Mouse (Mus musculus) embryo, embryonic 10.5 days (tissue): ENCODE data around the gene Bfsp2.
"Not testable (repeated sequence)": the region's sequence is repeated elsewhere in the genome, so short reads cannot be mapped to it uniquely, and the experiment has no call there.

Experiments used
- DNase-seq: peaks from one replicate; pipeline ENCODE4 v3.0.0-alpha.2; 2015; ENCODE audit warnings: low spot score

The Bfsp2 gene

DNA sequence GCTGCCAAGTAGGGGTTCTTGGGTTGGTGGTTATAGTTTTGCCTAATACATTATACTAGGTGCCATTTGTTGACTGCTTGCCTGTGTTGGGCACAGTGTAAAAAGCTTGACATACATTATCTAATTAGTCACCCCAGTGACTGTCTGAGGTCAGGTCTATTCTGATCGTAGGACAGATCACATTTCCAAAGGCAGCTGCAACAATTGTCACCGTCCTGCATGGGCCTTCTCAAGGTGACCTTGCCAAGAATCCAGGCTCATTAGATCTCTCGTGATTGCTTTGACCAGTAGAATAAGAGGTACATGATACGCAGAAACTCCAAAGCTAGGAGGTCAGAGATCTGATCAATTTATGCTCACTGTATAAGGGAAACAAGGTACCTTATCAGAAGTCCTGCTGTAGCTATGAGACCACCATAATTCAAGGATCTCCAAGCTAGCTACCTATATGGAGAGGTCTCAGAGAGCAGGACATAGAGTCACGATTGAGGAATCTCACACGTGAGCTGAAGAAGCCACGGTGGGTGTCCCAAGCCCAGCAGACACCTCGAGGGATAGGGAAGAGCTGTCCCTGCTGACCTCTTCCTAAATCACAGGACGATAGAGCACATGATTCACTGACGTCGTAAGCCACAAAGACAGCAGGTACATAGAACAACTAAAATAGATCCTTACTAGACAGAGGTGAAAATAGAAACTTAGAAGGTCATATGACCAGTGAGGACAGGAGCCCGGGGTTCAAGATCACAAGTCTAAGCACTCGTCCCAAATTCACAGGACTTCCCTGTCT is 49.6 kb downstream of the Bfsp2 start:
- DNase-seq, result no peak

DNA sequence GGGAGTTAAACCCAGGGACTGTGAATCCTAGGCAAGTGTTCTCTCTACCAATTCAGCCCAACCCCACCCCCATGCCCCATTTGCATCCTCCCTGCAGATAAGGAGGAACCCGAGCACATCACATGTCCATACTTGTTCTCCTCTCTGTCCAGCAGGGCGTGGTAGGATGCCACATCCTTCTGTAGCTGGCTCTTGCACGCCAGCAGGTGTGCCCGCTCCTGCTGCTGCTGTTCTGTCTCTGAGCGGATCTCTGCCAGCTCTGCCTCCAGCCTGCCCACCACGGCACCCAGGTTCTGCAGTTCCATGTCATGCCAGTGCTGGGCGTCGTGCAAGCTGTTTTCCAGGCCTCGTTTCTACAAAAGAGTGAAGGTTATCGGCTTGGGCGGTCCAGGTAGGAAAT is 53.8 kb downstream of the Bfsp2 start:
- no peak for DNase-seq

DNA sequence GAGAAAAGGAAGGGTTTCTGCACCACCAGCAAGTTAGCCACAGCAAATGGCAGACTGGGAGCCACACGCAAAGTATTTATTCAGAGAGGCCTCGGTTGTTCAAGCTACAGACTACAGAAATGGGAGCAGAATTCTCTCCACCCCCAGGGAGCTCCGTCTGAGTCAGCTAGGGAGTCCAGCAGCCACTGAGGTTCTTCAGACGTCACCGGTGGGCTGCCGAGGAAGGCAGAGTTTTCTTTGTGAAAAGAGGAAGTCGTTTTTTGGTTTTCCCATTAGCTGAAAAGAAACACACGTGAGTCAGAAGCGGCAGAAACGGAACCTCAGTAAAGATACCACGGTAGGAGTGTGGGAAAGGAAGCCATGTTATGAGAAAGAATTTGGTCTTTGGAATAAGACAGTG is 55.4 kb downstream of the Bfsp2 start:
- DNase-seq, result no peak

DNA sequence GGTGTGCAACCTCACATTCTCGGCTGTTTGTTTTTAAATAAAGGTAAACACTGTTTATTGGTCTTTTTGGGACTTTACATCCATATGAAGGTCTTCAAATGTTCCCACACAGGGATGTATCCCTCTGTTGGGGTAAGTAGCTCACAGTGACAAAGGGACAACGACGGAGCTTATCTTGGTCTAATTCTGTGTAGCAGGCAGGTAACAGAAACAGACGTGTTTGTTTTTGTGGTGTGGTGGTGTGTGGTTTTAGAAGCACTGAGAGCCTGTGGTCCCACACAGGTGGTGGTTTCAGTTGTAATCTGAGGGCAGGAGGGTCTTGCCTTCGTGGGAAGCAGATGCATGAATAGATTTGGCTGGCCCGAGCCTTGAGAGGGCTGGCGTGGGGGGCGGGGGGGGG is 56.3 kb downstream of the Bfsp2 start:
- DNase-seq, result no peak

DNA sequence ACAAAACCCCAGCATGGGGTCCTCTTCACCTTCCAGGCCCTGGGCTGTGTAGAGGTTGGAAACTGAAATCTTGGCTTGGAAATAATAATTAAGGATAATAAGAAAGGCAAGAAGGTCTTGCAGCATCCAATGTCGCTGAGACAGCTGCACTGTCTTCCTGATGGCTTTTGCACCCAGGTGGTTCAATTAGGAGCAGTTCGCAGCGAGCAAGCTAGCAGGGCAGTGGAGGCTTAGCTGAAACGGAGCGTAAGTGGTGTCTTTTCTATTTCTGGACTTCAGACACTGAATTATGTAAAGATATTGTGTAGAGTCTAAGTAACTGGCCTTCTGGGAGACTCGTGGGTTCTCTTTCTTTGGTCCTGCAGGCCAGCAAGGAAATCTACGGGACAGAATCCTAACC is 56.8 kb downstream of the Bfsp2 start:
- DNase-seq, result no peak

DNA sequence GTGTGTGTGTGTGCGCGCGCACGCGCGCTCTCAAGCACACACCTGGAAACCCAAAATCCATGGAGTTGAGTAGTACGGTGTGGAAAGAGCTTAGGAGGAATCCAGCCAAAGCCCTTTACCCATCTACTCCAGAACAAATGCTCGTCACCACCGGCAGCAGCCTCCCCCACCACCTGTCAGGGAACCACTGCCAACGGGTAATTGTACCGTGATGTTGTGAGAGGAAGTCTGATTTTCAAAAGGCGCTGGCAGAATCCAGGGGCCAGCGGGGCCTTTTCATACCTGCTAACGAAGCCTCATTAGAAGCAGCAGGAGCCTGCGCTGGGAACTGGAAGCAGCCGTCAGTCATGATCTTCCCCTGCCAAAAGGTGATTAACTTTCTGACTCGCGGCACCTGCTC is 57.4 kb downstream of the Bfsp2 start:
- no peak for DNase-seq

DNA sequence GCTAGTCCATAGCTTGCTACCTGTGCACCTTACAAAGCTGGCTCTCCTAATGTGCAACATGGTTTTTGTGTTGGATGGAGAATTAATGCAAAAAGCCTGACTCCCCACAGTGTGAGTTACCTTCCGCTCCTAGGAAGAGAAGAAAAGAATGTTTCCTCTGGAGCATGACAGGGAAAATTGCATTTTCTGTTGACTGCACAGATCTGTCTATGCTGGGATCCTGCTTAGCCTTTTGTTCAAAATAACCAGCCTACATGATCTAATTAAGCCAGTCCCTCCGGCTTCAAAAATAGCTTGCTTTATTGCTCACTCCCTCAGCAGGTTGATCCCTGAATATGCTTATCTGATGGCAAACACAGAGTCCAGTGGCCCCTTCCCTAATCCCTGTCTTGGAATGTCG is 59.4 kb downstream of the Bfsp2 start:
- DNase-seq, result no peak

DNA sequence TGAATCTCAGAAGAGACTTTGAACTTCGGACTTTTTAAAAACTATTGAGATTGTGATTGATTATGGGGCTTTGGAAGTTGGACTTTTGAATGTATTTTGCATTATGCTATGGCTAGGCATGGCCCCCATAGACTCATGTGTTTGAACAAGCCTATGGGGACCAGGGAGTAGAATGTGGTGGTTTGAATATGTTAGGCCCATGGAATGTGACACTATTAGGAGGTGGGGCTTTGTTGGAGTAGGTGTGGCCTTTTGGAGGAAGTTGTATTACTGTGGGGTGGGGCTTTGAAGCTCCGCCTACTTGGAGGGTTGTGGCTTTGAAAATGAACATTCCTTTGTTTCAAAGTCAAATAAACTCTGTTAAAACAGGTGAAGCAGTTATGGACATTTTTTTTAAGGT is 61.4 kb downstream of the Bfsp2 start:
- no peak for DNase-seq

DNA sequence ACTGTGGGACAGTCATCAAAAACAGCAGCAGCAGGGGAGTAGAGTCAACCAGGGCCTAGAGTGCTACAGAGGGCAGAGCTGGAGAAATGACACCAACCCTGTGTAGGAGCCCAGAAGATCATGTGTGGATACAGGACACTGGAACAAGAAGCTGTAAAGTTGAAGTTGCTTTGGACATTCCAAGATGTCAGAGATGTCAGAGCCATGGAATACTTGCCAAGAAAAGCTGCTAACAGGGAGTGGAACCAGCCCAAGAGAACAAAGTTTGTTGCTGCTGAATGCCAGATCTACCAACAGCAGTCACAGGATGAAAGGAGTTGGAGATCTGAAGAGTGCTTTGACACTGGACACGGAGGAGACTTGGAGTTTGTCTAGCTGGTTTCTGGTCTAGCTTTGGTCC is 62.0 kb downstream of the Bfsp2 start:
- not testable (repeated sequence) for DNase-seq

DNA sequence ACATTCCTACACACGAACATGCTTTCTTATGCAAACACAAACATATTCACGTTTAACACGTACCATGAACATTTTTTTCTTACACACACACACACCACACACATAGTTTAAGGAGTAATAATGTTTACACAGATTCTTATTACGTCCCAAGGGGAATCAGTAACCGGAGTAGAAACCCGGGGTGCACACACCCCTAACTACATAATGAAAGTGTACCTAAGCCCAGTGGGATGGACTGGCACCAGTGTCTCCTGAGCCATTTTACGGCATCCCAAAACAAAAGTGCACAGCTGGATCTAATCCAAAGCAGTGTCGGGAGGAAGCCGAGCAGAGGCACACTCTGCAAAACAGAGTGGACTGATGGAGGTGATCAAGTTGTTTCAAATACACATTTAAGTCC is 66.8 kb downstream of the Bfsp2 start:
- no peak for DNase-seq

DNA sequence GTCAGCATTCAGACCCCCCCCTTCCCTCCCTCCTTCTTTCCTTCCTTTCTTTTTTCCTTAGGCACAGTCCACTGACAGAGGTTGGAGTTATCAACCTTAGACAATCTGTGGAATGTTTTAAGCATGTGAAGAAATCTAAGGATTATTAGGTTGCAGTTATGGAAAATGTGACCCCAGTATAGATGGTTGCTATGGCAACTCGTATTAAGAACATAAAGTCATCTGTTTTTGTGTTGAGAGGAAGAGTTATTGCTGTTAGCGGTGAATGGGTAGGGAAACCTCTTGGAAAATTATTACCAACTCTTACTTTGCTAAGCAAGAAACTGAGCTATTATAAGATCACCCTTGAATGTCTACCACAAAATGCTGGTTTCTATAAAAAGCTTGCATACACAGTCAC is 71.1 kb downstream of the Bfsp2 start:
- no peak for DNase-seq

DNA sequence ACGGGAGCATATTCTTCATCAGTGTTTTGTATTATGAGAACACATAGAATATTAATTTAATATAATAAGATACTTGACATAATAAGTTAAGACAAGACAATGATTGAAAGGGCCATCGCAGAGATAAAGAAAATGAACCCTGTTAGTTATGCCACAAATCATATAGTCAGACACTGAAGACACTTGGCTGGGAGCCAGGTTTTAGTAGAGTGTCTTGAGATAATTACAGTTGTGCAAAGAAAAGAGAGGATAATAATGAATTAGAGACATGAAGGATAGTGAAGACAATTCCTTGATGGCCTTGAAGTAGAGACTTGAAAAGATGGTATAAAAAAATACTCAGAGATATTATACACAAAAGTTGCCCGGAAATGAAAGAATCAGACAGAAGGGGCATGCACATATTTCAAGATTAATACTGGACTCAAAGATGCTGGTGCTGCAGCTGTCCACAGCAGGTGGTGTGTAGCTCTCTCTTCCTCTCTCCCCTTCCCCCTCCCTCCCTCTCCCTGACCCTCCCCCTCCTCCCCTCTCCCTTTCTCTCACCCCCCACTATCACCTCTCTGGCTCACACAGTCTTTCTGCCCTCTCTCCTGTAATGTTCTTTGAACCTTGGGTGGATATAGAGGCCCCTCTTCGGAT is 72.0 kb downstream of the Bfsp2 start:
- no peak for DNase-seq

DNA sequence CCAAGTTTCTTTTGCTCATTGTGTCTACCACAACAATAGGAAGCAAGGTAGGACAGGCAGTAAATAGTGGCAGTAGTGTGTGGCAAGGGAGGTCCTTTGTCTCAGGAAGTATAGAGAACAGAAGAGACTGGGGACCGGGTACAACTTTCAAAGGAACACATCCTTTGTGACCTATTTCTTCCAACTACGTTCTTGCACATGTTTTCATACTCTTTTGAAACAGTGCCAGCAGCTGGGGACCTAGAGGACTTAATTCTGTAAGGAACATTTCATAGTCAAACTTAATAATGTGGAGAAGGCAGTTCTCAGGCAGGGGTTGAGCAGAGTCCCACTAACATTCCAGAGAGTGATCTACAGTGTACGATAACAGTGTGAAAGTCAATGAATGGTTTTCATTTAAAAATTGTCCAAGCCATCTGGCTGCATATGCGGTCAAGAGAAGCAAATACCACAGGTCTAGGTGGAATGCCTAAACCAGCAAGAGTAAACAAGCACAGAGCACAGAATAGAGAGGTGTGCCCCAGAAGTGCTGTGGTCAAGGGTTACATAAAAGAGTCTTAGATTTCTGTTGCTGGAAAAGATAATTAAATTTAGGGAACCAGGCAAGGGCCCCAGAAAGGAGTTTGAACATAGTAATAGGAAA is 76.8 kb downstream of the Bfsp2 start:
- no peak for DNase-seq

DNA sequence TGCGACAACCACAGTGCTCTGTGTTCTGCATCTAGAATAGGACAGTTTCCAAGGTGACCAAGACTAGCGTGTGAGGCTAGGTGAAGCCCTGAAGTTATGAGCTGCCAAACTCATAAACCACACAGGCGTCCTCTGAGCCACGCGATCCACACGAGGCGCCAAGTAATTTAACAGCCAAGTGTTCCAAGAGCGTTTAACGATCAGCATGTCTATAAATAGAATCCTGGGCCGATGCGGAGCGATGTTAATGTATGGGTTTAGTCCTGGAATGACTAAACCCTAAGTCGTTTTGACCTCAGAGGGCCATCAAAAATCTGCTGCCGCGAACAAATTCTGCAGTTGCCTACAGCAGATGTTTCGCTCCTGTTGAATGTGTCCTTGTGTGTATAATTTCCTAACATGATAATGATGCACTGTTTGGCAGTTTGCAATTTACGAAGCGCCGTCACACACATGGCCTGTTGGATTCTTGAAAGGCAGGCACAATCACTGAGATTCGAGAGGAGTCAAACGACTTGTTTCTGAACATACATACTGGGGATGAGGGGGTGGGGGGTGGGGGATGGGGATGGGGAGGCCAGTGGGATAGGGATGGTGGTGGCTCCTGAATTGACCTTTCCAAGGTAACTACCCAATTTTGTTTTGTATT is 81.6 kb downstream of the Bfsp2 start:
- peak; percentile 28 for DNase-seq

DNA sequence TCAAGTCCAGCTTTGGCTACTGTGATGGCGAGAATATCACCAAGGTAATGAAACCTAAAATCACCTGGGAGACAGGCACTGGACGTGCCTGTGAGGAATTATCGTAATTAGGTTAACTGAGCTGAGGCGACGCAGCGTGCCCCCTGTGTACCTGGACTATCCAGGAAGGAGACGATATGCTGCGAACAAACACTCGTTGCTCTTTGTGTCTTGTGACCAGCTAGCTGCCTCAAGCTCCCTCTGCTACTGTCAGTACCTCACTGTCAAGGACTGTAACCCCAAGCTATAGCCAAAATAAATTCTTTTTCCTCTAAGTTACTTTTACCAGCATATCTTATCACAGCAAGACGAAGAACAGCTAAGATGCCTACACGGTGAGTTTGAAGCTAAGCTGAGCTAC is 87.0 kb downstream of the Bfsp2 start:
- DNase-seq, result no peak

DNA sequence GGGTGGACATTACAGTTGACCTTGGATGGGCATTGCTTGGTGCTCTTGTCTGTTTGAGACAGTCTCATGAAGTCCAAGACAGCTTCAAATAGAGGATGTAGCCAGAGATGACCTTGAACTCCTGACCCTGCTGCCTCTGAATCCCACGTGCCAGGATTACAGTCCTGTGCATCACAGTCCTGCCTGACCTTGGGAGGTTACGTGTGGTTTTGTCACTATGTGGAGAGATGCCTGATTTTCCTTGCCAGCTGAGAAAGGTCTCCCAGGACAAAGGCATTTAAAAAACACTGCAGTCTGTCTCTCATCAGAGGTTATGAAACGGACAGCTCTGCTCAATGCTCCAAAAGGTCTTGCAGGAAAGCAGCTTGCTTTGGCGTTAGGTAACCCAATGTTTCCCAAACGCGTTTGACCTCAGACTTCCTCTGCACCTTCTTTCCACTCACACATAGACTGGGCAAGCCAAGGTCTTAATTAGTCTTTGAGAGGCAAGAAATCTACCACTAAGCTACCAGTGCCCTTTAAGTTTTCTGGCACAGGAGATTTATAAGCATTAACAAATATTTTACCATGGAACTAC is 88.3 kb downstream of the Bfsp2 start:
- DNase-seq, result no peak

DNA sequence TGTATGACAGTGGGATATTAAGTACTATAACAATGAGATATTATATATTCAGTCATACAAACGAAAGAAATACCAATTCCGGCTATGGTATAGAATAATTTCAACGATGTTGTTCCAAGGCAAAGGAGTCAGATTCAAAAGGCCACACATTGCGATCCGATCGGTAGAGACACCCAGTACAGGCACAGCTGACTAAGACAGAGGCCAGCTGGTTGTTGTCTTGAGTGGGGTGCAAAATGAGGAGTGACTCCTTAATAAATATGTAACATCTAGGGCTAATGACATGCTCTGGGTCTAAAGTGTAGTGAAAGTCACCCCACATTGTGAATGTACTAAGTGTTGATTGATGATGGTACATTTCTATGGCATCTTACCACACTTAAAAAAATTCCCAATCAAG is 91.0 kb downstream of the Bfsp2 start:
- DNase-seq, result no peak

DNA sequence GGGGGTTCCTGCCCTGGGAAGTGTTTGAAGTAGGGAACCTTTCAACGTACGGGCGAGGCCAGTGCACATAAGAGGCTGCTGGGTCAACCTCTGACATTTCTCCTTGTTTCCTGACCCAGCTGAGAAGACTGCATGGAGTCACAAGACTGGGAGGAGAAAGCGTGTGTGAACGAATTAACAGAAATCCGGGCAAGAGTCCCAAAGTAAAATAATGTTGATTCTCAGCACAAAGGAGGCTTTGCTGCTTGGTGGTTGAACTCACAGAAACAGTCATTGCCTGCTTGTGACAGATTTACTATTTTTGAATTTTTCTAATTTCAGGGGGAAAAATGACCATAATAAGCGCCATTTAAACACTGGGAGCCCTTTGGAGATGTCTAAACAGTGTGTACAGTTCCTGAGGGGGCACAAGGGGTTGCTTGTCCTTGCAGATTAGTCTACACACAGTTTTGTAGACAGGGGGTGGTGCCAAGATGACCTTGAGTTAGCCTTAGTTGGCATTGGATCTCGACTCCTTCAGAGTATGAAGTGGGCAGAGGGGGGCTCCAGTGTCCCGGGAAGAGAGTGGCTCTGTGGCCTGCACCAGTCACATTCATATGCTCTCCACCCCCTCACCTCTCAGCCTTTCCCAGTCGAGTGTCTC is 93.1 kb downstream of the Bfsp2 start:
- no peak for DNase-seq

DNA sequence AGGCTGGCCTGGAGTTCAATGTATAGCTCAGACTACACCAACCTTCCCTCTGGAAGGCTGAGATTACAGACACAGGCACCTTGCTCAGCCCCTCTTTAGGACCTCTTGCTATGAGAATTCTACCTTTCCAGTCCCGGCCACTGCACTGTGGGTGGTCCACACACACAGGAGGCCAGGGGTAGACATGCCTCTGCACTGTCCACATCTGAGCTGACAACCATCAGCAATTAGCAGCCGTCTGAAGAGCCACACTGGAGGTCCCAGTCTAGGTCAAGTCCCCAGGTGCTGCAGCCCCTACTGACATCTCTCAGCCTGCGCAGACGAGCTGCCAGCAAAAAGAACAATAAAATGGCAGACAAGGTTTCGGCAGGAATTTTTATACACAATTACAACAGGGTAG is 93.6 kb downstream of the Bfsp2 start:
- DNase-seq, result peak; percentile 36

DNA sequence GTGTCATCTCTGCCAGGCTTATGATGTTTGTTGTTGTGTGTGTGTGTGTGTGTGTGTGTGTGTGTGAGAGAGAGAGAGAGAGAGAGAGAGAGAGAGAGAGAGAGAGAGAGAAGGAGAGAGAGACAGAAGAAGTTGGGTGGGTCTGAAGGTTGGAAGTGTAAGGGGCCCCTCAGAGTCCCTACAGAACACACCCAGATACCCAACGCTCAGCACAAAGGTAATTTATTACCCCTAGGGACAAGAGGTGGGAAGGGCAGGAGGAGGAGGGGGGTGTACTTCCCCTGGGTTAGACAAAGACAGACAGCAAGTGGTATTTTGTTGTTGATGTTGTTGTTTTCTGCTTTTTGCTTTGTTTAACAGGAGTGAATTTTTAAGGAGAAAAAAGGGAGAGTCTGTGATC is 94.6 kb downstream of the Bfsp2 start:
- DNase-seq, result no peak

DNA sequence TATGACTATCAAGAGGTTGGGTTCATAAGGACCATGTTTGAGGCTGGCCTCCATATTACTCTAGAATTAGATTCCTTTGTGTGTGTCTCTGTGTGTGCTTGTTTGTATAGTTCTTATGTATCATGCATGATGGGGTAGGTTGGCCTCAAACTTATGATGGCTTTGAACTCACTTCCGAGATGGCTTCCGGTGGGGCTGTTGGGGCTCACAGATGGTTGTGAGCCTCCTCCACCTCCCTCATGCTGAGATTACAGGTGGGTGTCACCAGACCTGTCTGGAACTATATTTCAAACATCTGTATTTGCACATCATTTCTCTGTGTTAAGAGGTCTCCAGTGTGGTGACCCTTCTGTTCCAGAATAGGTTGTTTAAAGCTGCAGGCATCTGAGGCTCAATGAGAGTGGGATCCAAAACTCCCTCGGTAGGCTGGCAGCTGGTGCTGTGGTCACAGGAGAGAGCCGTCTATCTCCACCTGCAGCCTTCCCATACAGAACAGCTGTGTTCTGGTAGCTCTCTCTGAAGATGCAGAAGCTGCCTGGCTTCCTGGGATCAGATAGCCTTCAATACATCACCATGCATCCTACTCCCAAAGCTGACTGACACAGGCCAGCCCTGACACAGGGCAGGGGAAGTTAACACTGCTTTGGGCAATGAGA is 96.0 kb downstream of the Bfsp2 start:
- no peak for DNase-seq

DNA sequence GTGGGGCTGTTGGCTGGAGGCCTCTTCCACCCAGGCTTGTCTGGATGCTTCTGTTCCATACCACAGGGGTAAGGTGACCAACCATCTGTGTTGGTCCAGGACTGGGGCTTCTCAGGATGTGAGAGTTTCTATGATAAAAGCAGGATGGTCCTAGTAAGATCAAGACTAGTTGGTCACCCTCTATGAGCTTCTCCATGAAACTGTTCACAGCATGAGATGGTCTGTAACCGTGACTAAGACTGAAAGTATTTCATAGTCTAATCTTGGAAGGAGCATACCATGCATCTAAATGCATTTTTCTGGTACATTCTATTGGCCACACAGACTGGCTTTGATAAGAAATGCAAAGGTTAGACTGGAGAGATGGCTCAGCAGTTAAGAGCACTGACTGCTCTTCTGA is 96.6 kb downstream of the Bfsp2 start:
- DNase-seq, result no peak
